Mouse (Mus musculus): ENCODE data around the gene Dnaja3.

Gene Dnaja3

GRCm38 (mm10) chr16:4725780-4726527 is 86.2 kb downstream of the Dnaja3 start, which contains the start of gene Hmox2:
TSS of gene Hmox2 (plus strand) at chr16:4726361.
- DNase-seq (ENCODE audit: low read depth) = peak; percentile 96

GRCm38 (mm10) chr16:4726528-4727128 is 86.8 kb downstream of the Dnaja3 start:
- DNase-seq (ENCODE audit: low read depth) = no peak

GRCm38 (mm10) chr16:4727526-4727925 is 87.7 kb downstream of the Dnaja3 start:
- no peak for DNase-seq (ENCODE audit: low read depth)

GRCm38 (mm10) chr16:4727963-4728362 is 88.2 kb downstream of the Dnaja3 start:
- no peak for DNase-seq (ENCODE audit: low read depth)

- no peak for DNase-seq (ENCODE audit: low read depth)
Measured at GRCm38 (mm10) chr16:4730776-4731358, 91.1 kb downstream of the Dnaja3 start.

- no peak for DNase-seq (ENCODE audit: low read depth)
Measured at GRCm38 (mm10) chr16:4736262-4736661, 96.5 kb downstream of the Dnaja3 start.

GRCm38 (mm10) chr16:4739994-4740393 is 100.2 kb downstream of the Dnaja3 start:
- no peak for DNase-seq (ENCODE audit: low read depth)

- DNase-seq (ENCODE audit: low read depth) = no peak
Measured at GRCm38 (mm10) chr16:4742186-4742585, 102.4 kb downstream of the Dnaja3 start.

GRCm38 (mm10) chr16:4752155-4752554 is 112.4 kb downstream of the Dnaja3 start:
- no peak for DNase-seq (ENCODE audit: low read depth)

- DNase-seq (ENCODE audit: low read depth) = no peak
Measured at GRCm38 (mm10) chr16:4754045-4754444, 114.3 kb downstream of the Dnaja3 start.

- DNase-seq (ENCODE audit: low read depth) = peak; percentile 50
Measured at GRCm38 (mm10) chr16:4756660-4757335, 117.0 kb downstream of the Dnaja3 start.

Data from naive thymus-derived CD4-positive, alpha-beta T cell, adult 2 months (primary cell).